Mouse (Mus musculus) forebrain, embryonic 11.5 days (tissue): Measurements from ENCODE around the gene Dspp. TPM values are rescaled to one million over a fixed set of nuclear protein-coding genes. Genes with fewer than 3 reads are reported as not detected.

Experiments
- ATAC-seq: fragments of 200-750 bp; cut with Nextera tagmentation; replicated peaks from 2 replicates; pipeline ENCODE4 v1.8.0; 2017; ENCODE audit warnings: moderate TSS enrichment; ENCODE audit not compliant: low FRiP score
- DNase-seq: peaks from one replicate; pipeline ENCODE4 v3.0.0-alpha.2; 2017; ENCODE audit warnings: low spot score
- H3K27ac ChIP-seq: fragments of 300-500 bp; sonication (generic); 2 replicates; pipeline ENCODE4 v1.5.1; 2014; ENCODE audit warnings: low read depth, low read length
- H3K27me3 ChIP-seq: fragments of 300-500 bp; sonication (generic); 2 replicates; pipeline ENCODE4 v1.6.1; 2014; ENCODE audit warnings: mild to moderate bottlenecking, low read length, mixed read lengths; ENCODE audit not compliant: control insufficient read depth, insufficient read depth
- H3K36me3 ChIP-seq: fragments of 300-500 bp; sonication (generic); 2 replicates; pipeline ENCODE4 v1.6.1; 2014; ENCODE audit warnings: mild to moderate bottlenecking, low read length, moderate library complexity, mixed read lengths; ENCODE audit not compliant: control insufficient read depth, insufficient read depth
- H3K4me1 ChIP-seq: fragments of 300-500 bp; sonication (generic); replicated peaks from 2 replicates; pipeline ENCODE4 v1.6.1; 2014; ENCODE audit warnings: low read length, mixed read lengths; ENCODE audit not compliant: control insufficient read depth, insufficient read depth
- H3K4me2 ChIP-seq: fragments of 300-500 bp; sonication (generic); 2 replicates; pipeline ENCODE4 v1.6.1; 2014; ENCODE audit warnings: low read depth, mild to moderate bottlenecking, low read length, moderate library complexity, mixed read lengths; ENCODE audit not compliant: severe bottlenecking
- H3K4me3 ChIP-seq: fragments of 300-500 bp; sonication (generic); 2 replicates; pipeline ENCODE4 v1.5.1; 2014; ENCODE audit warnings: low read depth, low read length
- H3K9ac ChIP-seq: fragments of 300-500 bp; sonication (generic); 2 replicates; pipeline ENCODE4 v1.6.1; 2014; ENCODE audit warnings: low read length
- H3K9me3 ChIP-seq: fragments of 300-500 bp; sonication (generic); 2 replicates; pipeline ENCODE4 v1.6.1; 2016; ENCODE audit warnings: low read length, mixed read lengths; ENCODE audit not compliant: control insufficient read depth
- WGBS: fragments of 180-500 bp; shearing (Covaris S2); extraction: QIAGEN DNeasy Blood & Tissue Kit; methylation state at CpG from one replicate; pipeline ENCODE4 v1.1.7; 2014; 5-methylcytosine and 5-hydroxymethylcytosine counted together
- polyA plus RNA-seq: library from polyadenylated mRNA; unstranded; fragments of >200 nt; fragmentation: Nextera tagmentation; extraction: Ambion mirVana; gene quantifications from 2 replicates; pipeline ENCODE4 v1.2.1, GENCODE M21; 2014

Dspp gene
- polyA plus RNA-seq, 1 experiment from 2014 or later = not detected

DNA sequence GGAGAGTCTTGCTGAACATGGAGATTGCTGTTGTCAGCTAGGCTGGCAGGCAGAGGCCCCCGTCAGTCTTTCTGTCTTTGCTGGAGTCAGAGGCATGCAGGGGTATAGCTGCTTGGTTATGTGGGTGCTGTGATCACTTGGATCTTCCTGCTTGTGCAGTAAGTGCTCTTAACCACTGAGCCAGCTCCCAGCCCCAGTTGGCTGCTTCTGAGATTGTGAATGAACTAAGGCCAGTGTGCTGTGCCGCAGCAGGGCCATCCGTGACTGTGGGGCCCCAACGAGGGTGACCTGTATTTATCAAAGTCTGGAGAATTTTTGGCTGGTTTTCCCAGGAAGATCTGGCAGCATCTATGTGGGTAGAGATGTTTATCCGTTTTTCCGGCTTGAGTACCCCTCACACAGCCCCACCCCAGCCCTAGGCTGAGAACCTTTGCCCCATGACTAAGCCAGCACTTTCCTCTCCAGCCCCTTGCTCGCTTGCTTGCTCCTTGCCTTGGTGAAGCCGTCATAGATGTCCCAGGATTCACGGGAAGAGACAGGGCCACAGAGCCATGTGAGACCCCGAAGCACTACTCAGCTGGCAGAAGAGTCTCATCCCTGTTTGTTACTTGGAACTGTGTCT, 32.5 kb upstream of the Dspp start:
- Histone ChIP-seq H3K9me3 (no peaks in the 10 kb centered on the region), H3K4me2 (no peak overlapping the region), H3K9ac (no peak overlapping the region), H3K27ac (no peak overlapping the region), H3K4me1 (no peaks in the 10 kb centered on the region), H3K4me3 (no peak overlapping the region), H3K27me3 (no peaks in the 10 kb centered on the region), H3K36me3 (no peaks in the 10 kb centered on the region)
- ATAC-seq = no peak
- 82% methylated on average over 10 of the region's 10 CpGs for WGBS
- no peak for DNase-seq

DNA sequence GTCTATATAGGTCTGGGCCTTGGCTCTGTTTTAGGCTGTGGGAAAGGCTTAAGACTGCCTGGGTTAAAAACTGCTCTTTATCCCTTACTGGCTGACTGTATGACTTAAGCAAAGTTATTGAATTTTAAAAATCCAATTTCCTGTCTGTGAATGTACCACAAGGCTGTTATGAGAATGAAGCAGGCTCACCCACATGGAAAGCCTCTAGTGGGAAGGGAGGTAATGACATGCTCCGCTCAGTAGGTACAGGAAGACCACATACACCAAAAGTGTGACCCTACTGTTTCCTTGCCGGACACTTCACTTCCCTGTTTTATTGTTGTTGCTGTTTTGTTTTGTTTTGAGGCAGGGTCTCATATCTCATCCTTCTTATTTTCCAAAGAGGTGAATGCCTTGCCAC, 29.4 kb upstream of the Dspp start:
- no peaks in the 10 kb centered on the region for H3K9me3 ChIP-seq
- 84% methylated on average over 2 of the region's 2 CpGs for WGBS
- H3K27me3 ChIP-seq = no peaks in the 10 kb centered on the region
- H3K27ac ChIP-seq = no peak overlapping the region
- no peaks in the 10 kb centered on the region for H3K36me3 ChIP-seq
- H3K4me2 ChIP-seq = no peak overlapping the region
- DNase-seq = no peak
- no peaks in the 10 kb centered on the region for H3K4me1 ChIP-seq
- no peak overlapping the region for H3K4me3 ChIP-seq
- H3K9ac ChIP-seq = no peak overlapping the region
- ATAC-seq = no peak

DNA sequence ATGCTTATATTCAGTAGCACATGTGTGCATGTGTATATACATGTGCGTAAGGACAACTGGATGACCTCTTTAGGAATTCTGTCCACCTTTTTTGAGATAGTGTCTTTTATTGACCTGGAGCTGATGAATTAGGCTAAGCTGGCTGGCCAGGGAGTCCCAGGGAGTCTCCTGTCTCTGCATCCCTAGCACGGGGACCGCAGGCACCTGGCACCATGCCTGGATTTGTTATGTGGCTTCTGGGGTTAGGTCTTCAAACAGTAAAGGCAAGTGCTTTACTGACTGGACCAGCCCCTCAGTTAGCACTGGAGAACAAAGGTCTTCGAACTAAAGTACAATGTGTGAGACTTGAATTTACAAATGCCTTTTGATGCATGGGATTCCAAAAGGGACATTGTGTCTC, 26.5 kb upstream of the Dspp start:
- no peaks in the 10 kb centered on the region for H3K36me3 ChIP-seq
- 94% methylated on average over 4 of the region's 4 CpGs for WGBS
- H3K27me3 ChIP-seq = no peaks in the 10 kb centered on the region
- no peaks in the 10 kb centered on the region for H3K4me1 ChIP-seq
- H3K4me2 ChIP-seq = no peak overlapping the region
- no peaks in the 10 kb centered on the region for H3K9me3 ChIP-seq
- H3K9ac ChIP-seq = no peak overlapping the region
- ATAC-seq (no peak), DNase-seq (no peak)
- H3K27ac ChIP-seq = no peak overlapping the region
- H3K4me3 ChIP-seq = no peak overlapping the region

DNA sequence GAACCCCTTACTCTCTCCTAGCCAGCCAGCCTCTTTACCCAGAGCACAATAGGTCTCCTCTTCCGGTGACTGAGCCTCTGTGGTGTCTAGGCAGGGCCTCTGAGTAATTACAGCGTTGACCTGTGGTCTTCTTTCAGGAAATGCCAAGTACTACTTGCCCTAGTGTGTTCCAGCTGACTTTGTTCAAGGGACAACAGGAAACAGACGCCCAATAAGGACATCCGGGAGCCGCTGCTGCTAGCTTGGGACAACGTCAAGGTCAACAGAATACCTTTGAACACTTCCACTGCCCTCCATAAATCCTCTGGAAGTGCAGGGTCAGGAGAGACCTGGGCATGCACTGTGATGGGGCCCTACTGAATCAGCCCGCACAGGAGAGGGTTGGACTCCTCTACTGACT, 21.2 kb upstream of the Dspp start:
- ATAC-seq (no peak), DNase-seq (no peak)
- Histone ChIP-seq H3K4me3 (no peak overlapping the region), H3K27me3 (no peaks in the 10 kb centered on the region), H3K27ac (no peak overlapping the region), H3K4me2 (no peak overlapping the region), H3K36me3 (no peaks in the 10 kb centered on the region), H3K9ac (no peak overlapping the region), H3K9me3 (no peaks in the 10 kb centered on the region), H3K4me1 (no peaks in the 10 kb centered on the region)
- 76% methylated on average over 7 of the region's 7 CpGs for WGBS

DNA sequence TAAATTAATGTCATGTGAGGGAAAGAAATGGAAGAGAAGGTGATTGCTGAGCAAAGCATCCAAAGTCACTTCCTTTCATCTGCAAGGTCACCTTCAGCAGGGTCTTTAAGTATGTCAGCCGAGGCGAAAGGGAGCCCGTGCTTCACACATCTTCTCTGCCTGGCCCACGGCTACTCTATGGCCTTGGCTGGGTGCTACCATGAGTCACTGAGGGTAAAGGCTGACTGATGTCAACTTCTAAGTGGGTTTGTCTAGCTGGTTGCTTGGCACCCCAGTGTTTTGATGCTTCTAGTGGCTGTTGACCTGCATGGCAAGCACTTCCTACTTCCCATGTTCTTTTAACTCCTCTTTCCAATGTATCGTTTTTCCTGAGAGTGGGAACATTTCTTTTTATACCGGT, 20.3 kb upstream of the Dspp start:
- Histone ChIP-seq H3K36me3 (no peaks in the 10 kb centered on the region), H3K27me3 (no peaks in the 10 kb centered on the region), H3K4me3 (no peak overlapping the region), H3K4me1 (no peaks in the 10 kb centered on the region), H3K9ac (no peak overlapping the region), H3K4me2 (no peak overlapping the region), H3K27ac (no peak overlapping the region), H3K9me3 (no peaks in the 10 kb centered on the region)
- no peak for DNase-seq
- 92% methylated on average over 6 of the region's 6 CpGs for WGBS
- no peak for ATAC-seq

DNA sequence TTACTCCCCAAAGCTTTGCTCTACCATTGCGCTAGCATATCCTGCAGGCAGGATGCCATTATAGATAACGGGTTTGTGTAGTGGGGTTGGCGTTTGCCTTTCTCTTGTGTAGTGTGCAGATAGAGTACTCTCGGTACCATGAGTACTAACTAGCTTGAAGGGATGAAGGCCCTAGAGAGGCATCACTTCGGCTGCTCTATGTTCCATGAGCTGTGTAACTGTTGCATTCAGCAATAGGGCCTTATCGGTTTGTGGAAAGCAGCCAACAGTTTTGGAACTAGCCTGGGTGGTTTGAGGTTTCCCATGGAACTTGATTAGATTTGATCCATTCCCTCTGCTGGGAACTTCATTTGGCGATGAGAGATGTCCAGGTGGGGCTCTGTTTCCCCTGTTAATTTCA, 12.8 kb upstream of the Dspp start:
- Histone ChIP-seq H3K4me3 (no peak overlapping the region), H3K27ac (no peak overlapping the region), H3K4me2 (no peak overlapping the region), H3K4me1 (no peaks in the 10 kb centered on the region), H3K27me3 (no peaks in the 10 kb centered on the region), H3K36me3 (no peaks in the 10 kb centered on the region), H3K9ac (no peak overlapping the region), H3K9me3 (no peaks in the 10 kb centered on the region)
- DNase-seq = no peak
- ATAC-seq = no peak
- WGBS = 89% methylated on average over 7 of the region's 7 CpGs

DNA sequence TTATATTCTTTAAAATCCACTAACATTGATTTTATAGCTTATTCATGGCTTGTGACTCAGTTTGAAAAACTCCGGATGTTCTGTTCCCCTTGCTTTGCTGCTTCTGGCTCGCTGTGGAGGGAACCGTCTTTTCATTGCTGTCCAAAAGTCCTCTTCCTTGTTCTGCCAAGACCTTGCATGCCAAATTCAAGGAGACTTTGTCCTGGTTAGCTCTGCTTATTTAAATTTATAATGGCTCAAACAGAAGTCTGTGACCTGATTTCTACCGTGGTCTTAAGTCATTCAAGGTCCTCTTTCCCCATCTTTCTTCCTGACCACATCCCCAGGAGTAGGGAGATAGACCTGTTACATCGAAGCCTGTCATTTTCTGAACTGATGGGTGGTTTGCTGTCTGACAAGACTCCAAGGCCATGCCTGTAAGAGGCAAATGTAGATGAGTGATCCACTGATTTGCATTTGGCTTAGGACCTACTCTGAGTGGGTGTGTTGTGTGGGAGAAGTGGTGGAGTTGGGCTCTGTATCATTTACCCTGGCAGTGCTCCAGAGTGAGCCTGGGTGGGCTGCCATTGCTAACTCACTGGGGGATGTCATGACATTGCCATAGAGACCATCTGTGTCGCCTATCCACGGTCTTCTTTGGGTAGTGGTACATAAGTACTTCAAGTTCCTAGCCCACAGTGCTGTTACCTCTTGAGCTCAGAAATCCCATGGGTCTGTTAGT, 12.0 kb upstream of the Dspp start:
- Histone ChIP-seq H3K27me3 (no peaks in the 10 kb centered on the region), H3K4me2 (no peak overlapping the region), H3K27ac (no peak overlapping the region), H3K36me3 (no peaks in the 10 kb centered on the region), H3K4me3 (no peak overlapping the region), H3K4me1 (no peaks in the 10 kb centered on the region), H3K9ac (no peak overlapping the region), H3K9me3 (no peaks in the 10 kb centered on the region)
- WGBS = 89% methylated on average over 7 of the region's 7 CpGs
- no peak for ATAC-seq
- DNase-seq = no peak

DNA sequence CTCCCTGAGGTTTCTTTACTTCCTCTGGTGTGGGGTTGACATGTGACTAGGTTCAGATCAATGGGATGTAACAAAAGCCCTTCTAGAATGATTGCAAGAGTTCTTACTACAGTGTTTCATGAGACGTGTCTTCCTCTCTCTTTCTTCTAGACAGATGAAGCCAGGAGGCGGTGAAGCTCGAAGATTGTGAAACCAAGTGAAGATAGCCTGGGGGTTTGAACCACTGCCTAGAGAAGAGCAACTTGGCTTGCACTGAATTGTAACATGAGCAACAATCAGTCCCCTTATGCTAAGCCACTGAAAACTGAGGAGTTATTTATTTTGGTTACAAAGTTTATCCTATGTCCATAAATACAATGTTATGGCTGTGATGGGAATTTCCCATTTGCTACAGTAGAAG, 9.9 kb upstream of the Dspp start:
- H3K36me3 ChIP-seq = no peaks in the 10 kb centered on the region
- ATAC-seq (no peak), DNase-seq (no peak)
- no peak overlapping the region for H3K4me3 ChIP-seq
- H3K27ac ChIP-seq = no peak overlapping the region
- H3K4me2 ChIP-seq = no peak overlapping the region
- WGBS = 82% methylated on average over 3 of the region's 3 CpGs
- H3K27me3 ChIP-seq = no peaks in the 10 kb centered on the region
- no peaks in the 10 kb centered on the region for H3K9me3 ChIP-seq
- no peak overlapping the region for H3K9ac ChIP-seq
- no peaks in the 10 kb centered on the region for H3K4me1 ChIP-seq

DNA sequence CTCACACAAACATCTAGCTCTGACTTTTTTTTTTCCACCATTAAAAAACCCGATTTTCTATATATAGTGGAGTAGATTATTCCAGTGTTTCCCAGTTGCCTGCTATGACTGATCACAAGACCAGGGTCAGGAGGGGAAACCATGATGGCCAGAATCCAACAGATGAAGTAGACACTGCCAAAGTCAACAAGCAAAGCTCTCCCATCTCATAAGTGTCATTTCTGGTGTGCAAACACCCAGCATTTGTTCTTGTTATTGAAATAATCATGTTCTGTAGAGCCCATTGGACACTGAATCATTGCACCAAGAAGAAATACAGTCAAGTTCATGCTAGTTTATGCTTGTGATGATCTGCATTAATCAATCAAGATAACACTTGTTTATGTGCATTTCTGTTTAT, 9.1 kb upstream of the Dspp start:
- Histone ChIP-seq H3K9ac (no peak overlapping the region), H3K27ac (no peak overlapping the region), H3K4me1 (no peaks in the 10 kb centered on the region), H3K9me3 (no peaks in the 10 kb centered on the region), H3K27me3 (no peaks in the 10 kb centered on the region), H3K36me3 (no peaks in the 10 kb centered on the region), H3K4me2 (no peak overlapping the region), H3K4me3 (no peak overlapping the region)
- WGBS = 79% methylated on average over 1 of the region's 1 CpGs
- no peak for ATAC-seq
- DNase-seq = no peak
